Mouse (Mus musculus) heart, adult 10 weeks (tissue): ENCODE results near the gene Olfr1243. TPM values are rescaled to one million over a fixed set of nuclear protein-coding genes. Genes with fewer than 3 reads are reported as not detected.

Experiments
- polyA plus RNA-seq: library from polyadenylated mRNA; stranded (reverse); fragments of 350-450 nt; fragmentation: Illumina TruSeq; extraction: RNeasy Lipid Tissue Mini Kit (QIAGEN cat#74804); gene quantifications from one replicate; pipeline ENCODE4 v1.2.3, GENCODE M21; 2014; ENCODE audit warnings: low read depth, low replicate concordance

Olfr1243 gene
- not detected for polyA plus RNA-seq

GRCm38 (mm10) chr2:89531387-89531786, at the start of gene Olfr1243:
Gene Olfr1243 (minus strand): TSS chr2:89531487.

DNA sequence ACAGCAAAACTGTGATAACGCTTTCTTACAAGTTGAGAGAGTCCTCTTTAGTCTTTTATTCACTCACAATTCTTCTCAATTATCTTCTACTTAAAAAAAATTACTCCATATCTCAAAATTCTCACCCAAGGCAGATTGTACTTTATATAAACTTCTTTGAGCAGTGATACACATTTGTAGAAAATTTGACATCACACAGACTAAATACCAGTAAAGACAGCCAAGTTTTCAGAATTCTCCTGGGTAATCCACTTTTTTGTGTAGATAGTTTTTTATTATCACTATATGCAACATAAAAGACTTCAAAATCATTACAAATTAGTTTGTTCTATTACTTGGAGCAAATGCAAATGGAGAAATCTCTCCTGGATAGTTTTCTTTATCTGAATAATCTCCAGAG, 47.1 kb upstream of the Olfr1243 start, which contains the start of gene Olfr1245:
Olfr1245 (minus strand) TSS at position 101 of the 400 bp plus-strand sequence.

DNA sequence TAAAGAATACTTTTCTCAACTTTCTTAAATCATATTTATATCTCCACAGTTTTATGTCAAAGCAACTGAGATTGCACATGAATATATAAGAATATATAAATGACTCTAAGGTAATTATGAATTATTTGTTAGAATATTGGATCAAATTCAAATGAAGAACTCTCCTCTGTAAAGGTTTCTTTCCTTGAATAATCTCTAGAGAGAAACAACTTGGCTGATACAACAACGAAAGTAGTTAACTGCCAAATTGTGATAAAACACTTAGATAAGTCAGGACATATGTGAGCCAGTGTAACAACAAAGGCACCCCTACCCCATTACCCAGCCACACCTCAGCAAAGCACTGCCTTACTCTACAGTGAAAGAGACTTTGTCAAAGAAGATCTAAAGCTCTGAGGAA, 33.1 kb downstream of the Olfr1243 start, which contains the start of gene Olfr1242:
Olfr1242 (minus strand) TSS at position 101 of the 400 bp plus-strand sequence.

DNA sequence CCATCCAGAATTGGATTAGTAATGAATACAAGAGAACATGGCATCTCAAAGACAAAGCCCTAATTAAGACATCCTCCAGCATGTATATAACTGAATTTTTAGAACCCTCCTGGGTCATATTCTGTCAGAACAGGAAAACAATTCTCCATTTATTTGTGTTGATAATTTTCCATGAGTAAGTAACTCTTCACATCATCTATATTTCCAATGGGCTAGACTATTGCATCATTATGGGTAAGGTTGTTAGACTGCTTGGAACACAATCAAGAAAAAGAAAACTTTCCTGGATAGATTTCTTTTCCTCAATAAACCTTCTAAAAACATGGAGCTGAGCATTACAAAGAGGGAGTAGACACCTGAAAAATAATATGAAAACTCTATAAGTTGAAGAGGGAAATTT, 44.3 kb downstream of the Olfr1243 start, which contains the start of gene Olfr1241:
Olfr1241 (minus strand) TSS at position 101 of the 400 bp plus-strand sequence.

Other genes with a start within 250 kb of the Olfr1243 start
- gene Olfr1229, start 243.5 kb downstream of the Olfr1243 start, polyA plus RNA-seq = not detected
- gene Olfr1230, start 234.2 kb downstream of the Olfr1243 start, polyA plus RNA-seq = not detected
- not detected for gene Olfr1231, start 224.4 kb downstream of the Olfr1243 start, polyA plus RNA-seq
- not detected for gene Olfr1232, start 201.8 kb downstream of the Olfr1243 start, polyA plus RNA-seq
- gene Olfr1233, start 189.1 kb downstream of the Olfr1243 start, polyA plus RNA-seq = not detected
- gene Olfr1234, start 166.6 kb downstream of the Olfr1243 start, polyA plus RNA-seq = not detected
- not detected for gene Olfr1238, start 121.8 kb downstream of the Olfr1243 start, polyA plus RNA-seq
- gene Olfr1239, start 111.1 kb downstream of the Olfr1243 start, polyA plus RNA-seq = not detected
- not detected for gene Olfr1240, start 88.5 kb downstream of the Olfr1243 start, polyA plus RNA-seq
- gene Olfr1241, start 44.4 kb downstream of the Olfr1243 start, polyA plus RNA-seq = not detected
- not detected for gene Olfr1242, start 33.2 kb downstream of the Olfr1243 start, polyA plus RNA-seq
- gene Olfr1245, start 47.0 kb upstream of the Olfr1243 start, polyA plus RNA-seq = not detected
- not detected for gene Olfr1246, start 61.7 kb upstream of the Olfr1243 start, polyA plus RNA-seq
- not detected for gene Olfr1247, start 82.6 kb upstream of the Olfr1243 start, polyA plus RNA-seq
- gene Olfr1248, start 86.8 kb upstream of the Olfr1243 start, polyA plus RNA-seq = not detected
- not detected for gene Olfr1249, start 103.5 kb upstream of the Olfr1243 start, polyA plus RNA-seq
- gene Olfr1250, start 130.0 kb upstream of the Olfr1243 start, polyA plus RNA-seq = not detected
- not detected for gene Olfr1251, start 140.4 kb upstream of the Olfr1243 start, polyA plus RNA-seq
- not detected for gene Olfr1252, start 193.5 kb upstream of the Olfr1243 start, polyA plus RNA-seq
- not detected for gene Olfr1253, start 225.6 kb upstream of the Olfr1243 start, polyA plus RNA-seq